In genomic region chr14:101788475-101788874, GRCm38 (mm10) we compare ENCODE assay signal across 21 mouse cellular contexts. TPM values are rescaled to one million over a fixed set of nuclear protein-coding genes. Genes with fewer than 3 reads are reported as not detected.
A peak's percentile ranks its signal among the peaks of the same experiment; 100 is the strongest.
DNase-seq lines count a peak whose midpoint lies in the region; ATAC-seq and TF ChIP-seq lines count a peak whose summit lies in the region.
"Had no signal": no experiment of that assay in that cellular context is flagged by ENCODE, and none has a peak within 500 bp of the region (broad histone marks: within the 10 kb centered on the region; RNA-seq: fewer than 3 reads in every experiment).

No protein-coding gene starts in this region.

- DNase-seq in lung, postnatal 0 days (ENCODE audit: low spot score), result peak; percentile 85
- no peak for DNase-seq in lung, postnatal 4 days
- peak; percentile 24 for DNase-seq in embryonic facial prominence, embryonic 14.5 days (ENCODE audit: low spot score)
- DNase-seq in layer of hippocampus, postnatal 25 days (ENCODE audit: extremely low spot score in 1 of 2, low spot score in 1 of 2), result no peak
- DNase-seq in midbrain, embryonic 11.5 days (ENCODE audit: low spot score, missing footprints), result no peak
- DNase-seq: adrenal gland, adult 8-10 months; cerebellum, adult 8-10 months; embryo, embryonic 11 days had no signal

- peak overlapping the region; percentile 58 for H3K27ac ChIP-seq in lung, postnatal 0 days (ENCODE audit: low read length)
- H3K27ac ChIP-seq in embryonic facial prominence, embryonic 14.5 days (replicated peaks; ENCODE audit: low read depth, low read length), result no peak overlapping the region
- peak overlapping the region; percentile 89; the same call in 1 of the 2 replicates for H3K27ac ChIP-seq in stomach, embryonic 16.5 days (ENCODE audit: low read length)
- no peak overlapping the region for H3K27ac ChIP-seq in midbrain, embryonic 11.5 days (ENCODE audit: low read depth, low read length)
- H3K27ac ChIP-seq: forebrain, embryonic 12.5 days; forebrain, embryonic 15.5 days; hindbrain, embryonic 10.5 days; hindbrain, embryonic 13.5 days had no signal

- no peak overlapping the region for H3ac ChIP-seq in C2C12 (ENCODE audit: control insufficient read depth, insufficient read length, low read depth)

- no peaks in the 10 kb centered on the region for H3K79me3 ChIP-seq in C2C12 (ENCODE audit: low read depth)

- H3K4me3 ChIP-seq in lung, postnatal 0 days (ENCODE audit: low read depth, low read length), result no peak overlapping the region
- H3K4me3 ChIP-seq in C2C12 (ENCODE audit: insufficient read depth, poor library complexity, severe bottlenecking), result no peak overlapping the region
- H3K4me3 ChIP-seq in embryonic facial prominence, embryonic 14.5 days (ENCODE audit: low read depth, low read length), result no peak overlapping the region
- H3K4me3 ChIP-seq in stomach, embryonic 16.5 days (replicated peaks; ENCODE audit: low read length), result no peak overlapping the region
- no peak overlapping the region for H3K4me3 ChIP-seq in midbrain, embryonic 11.5 days (ENCODE audit: low read depth, low read length)
- H3K4me3 ChIP-seq: erythroblast, embryonic 14.5 days; forebrain, embryonic 12.5 days; forebrain, embryonic 15.5 days; hindbrain, embryonic 10.5 days; hindbrain, embryonic 13.5 days had no signal

- no peaks in the 10 kb centered on the region for H3K27me3 ChIP-seq in lung, postnatal 0 days (replicated peaks; ENCODE audit: insufficient read depth, low read length)
- no peaks in the 10 kb centered on the region for H3K27me3 ChIP-seq in C2C12 (ENCODE audit: control insufficient read depth, insufficient read depth, insufficient read length)
- H3K27me3 ChIP-seq in embryonic facial prominence, embryonic 14.5 days (replicated peaks; ENCODE audit: control insufficient read depth, insufficient read depth, low read length), result no peaks in the 10 kb centered on the region
- H3K27me3 ChIP-seq in stomach, embryonic 16.5 days (ENCODE audit: control insufficient read depth, insufficient read depth, low read length), result no peaks in the 10 kb centered on the region
- no peaks in the 10 kb centered on the region for H3K27me3 ChIP-seq in midbrain, embryonic 11.5 days (ENCODE audit: control insufficient read depth, insufficient read depth, low read length)
- H3K27me3 ChIP-seq: forebrain, embryonic 12.5 days; forebrain, embryonic 15.5 days; hindbrain, embryonic 13.5 days had no signal

- no peaks in the 10 kb centered on the region for H3K79me2 ChIP-seq in C2C12 (ENCODE audit: control insufficient read depth, insufficient read depth)

- ATAC-seq in lung, postnatal 0 days, result peak; percentile 88
- ATAC-seq in embryonic facial prominence, embryonic 14.5 days (ENCODE audit: low read depth), result no peak
- peak; percentile 73; the same call in 1 of the 2 replicates for ATAC-seq in stomach, embryonic 16.5 days (ENCODE audit: insufficient read depth, low FRiP score)
- no peak for ATAC-seq in midbrain, embryonic 11.5 days (ENCODE audit: low FRiP score)
- ATAC-seq: activated CD4-positive, CD25-positive, alpha-beta regulatory T cell, adult 4 months had no signal

- H3K4me2 ChIP-seq in lung, postnatal 0 days (replicated peaks; ENCODE audit: low read depth, low read length), result no peak overlapping the region
- no peak overlapping the region for H3K4me2 ChIP-seq in embryonic facial prominence, embryonic 14.5 days (ENCODE audit: low read depth, low read length)
- H3K4me2 ChIP-seq in stomach, embryonic 16.5 days (ENCODE audit: low read depth, low read length), result peak overlapping the region; percentile 31; the same call in 1 of the 2 replicates
- H3K4me2 ChIP-seq in midbrain, embryonic 11.5 days, result no peak overlapping the region
- H3K4me2 ChIP-seq: forebrain, embryonic 12.5 days; forebrain, embryonic 15.5 days; heart, embryonic 11.5 days; hindbrain, embryonic 13.5 days had no signal

- 58% methylated on average over 5 of the region's 6 CpGs for WGBS in lung, postnatal 0 days
- WGBS in embryonic facial prominence, embryonic 14.5 days, result 76% methylated on average over 6 of the region's 6 CpGs
- 67% methylated on average over 6 of the region's 6 CpGs for WGBS in stomach, embryonic 16.5 days
- WGBS in midbrain, embryonic 11.5 days, result 82% methylated on average over 3 of the region's 6 CpGs

- peak; percentile 99 for TF ChIP-seq EP300 in lung, postnatal 0 days (IDR thresholded peaks at IDR 0.05)

- H3K9ac ChIP-seq in lung, postnatal 0 days (replicated peaks; ENCODE audit: low read depth), result no peak overlapping the region
- H3K9ac ChIP-seq in embryonic facial prominence, embryonic 14.5 days (ENCODE audit: low read depth, low read length), result no peak overlapping the region
- no peak overlapping the region for H3K9ac ChIP-seq in stomach, embryonic 16.5 days (ENCODE audit: low read length)
- H3K9ac ChIP-seq in midbrain, embryonic 11.5 days (ENCODE audit: low read length), result no peak overlapping the region
- H3K9ac ChIP-seq: forebrain, embryonic 12.5 days; forebrain, embryonic 15.5 days; hindbrain, embryonic 13.5 days had no signal

- H3K9me3 ChIP-seq in lung, postnatal 0 days (ENCODE audit: low read length), result no peaks in the 10 kb centered on the region
- H3K9me3 ChIP-seq in embryonic facial prominence, embryonic 14.5 days (ENCODE audit: control insufficient read depth, low read length), result no peaks in the 10 kb centered on the region
- H3K9me3 ChIP-seq in stomach, embryonic 16.5 days (replicated peaks; ENCODE audit: control insufficient read depth, low read length), result no peaks in the 10 kb centered on the region
- H3K9me3 ChIP-seq in midbrain, embryonic 11.5 days (ENCODE audit: control insufficient read depth, low read length), result no peaks in the 10 kb centered on the region
- H3K9me3 ChIP-seq: forebrain, embryonic 12.5 days; forebrain, embryonic 15.5 days; hindbrain, embryonic 10.5 days; hindbrain, embryonic 13.5 days had no signal

- no peaks in the 10 kb centered on the region for H3K4me1 ChIP-seq in lung, postnatal 0 days (ENCODE audit: insufficient read depth, low read depth, low read length)
- no peaks in the 10 kb centered on the region; the same call in 1 of the 2 replicates for H3K4me1 ChIP-seq in embryonic facial prominence, embryonic 14.5 days (ENCODE audit: control insufficient read depth, insufficient read depth, low read length)
- H3K4me1 ChIP-seq in stomach, embryonic 16.5 days (ENCODE audit: control insufficient read depth, insufficient read depth, low read length), result peaks cover 5% of the 10 kb centered on the region; the same call in 1 of the 2 replicates
- no peaks in the 10 kb centered on the region for H3K4me1 ChIP-seq in midbrain, embryonic 11.5 days (ENCODE audit: control insufficient read depth, insufficient read depth, low read length)
- H3K4me1 ChIP-seq: forebrain, embryonic 12.5 days; hindbrain, embryonic 10.5 days; hindbrain, embryonic 13.5 days had no signal

- TF ChIP-seq CTCF in lung, postnatal 0 days (IDR thresholded peaks at IDR 0.05), result no peak
- TF ChIP-seq CTCF in C2C12 (IDR thresholded peaks at IDR 0.05; ENCODE audit: control insufficient read depth, insufficient read depth, insufficient read length), result no peak

- no peaks in the 10 kb centered on the region for H3K36me3 ChIP-seq in lung, postnatal 0 days (ENCODE audit: insufficient read depth, low read length)
- no peaks in the 10 kb centered on the region for H3K36me3 ChIP-seq in C2C12 (ENCODE audit: control insufficient read depth, insufficient read depth)
- no peaks in the 10 kb centered on the region for H3K36me3 ChIP-seq in embryonic facial prominence, embryonic 14.5 days (ENCODE audit: control insufficient read depth, insufficient read depth, low read length)
- H3K36me3 ChIP-seq in stomach, embryonic 16.5 days (ENCODE audit: control insufficient read depth, insufficient read depth, low read length), result no peaks in the 10 kb centered on the region
- no peaks in the 10 kb centered on the region for H3K36me3 ChIP-seq in midbrain, embryonic 11.5 days (ENCODE audit: control insufficient read depth, insufficient read depth, low read length)
- H3K36me3 ChIP-seq: forebrain, embryonic 12.5 days; forebrain, embryonic 15.5 days; hindbrain, embryonic 10.5 days; hindbrain, embryonic 13.5 days had no signal

TF ChIP-seq in C2C12, 6 proteins besides CTCF, POLR2A, EP300 and RAD21:
- peak; percentile 3 for TF ChIP-seq CEBPB (IDR thresholded peaks at IDR 0.05; ENCODE audit: low read depth)
- no peak for TF ChIP-seq MAX (IDR thresholded peaks at IDR 0.05)

RNA-seq across cellular contexts. Expression of gene Lmo7, which starts 58.7 kb away (rescaled TPM):
- polyA plus RNA-seq in lung, postnatal 0 days (2015; fragmentation: Nextera tagmentation; extraction: Ambion mirVana), result 125 and 152 TPM in 2 replicates
- polyA plus RNA-seq in C2C12 (2012; fragmentation: generic; extraction: Trizol), result 18.8 TPM
- polyA plus RNA-seq in embryonic facial prominence, embryonic 14.5 days (2014; fragmentation: Nextera tagmentation; extraction: Ambion mirVana), result 28.8 and 35.8 TPM in 2 replicates
- polyA plus RNA-seq in stomach, embryonic 16.5 days (2015; fragmentation: Nextera tagmentation; extraction: Ambion mirVana), result 29.1 and 34.2 TPM in 2 replicates
- total RNA-seq in layer of hippocampus, postnatal 25 days (2021), result 100 to 1,000 TPM; 109 to 136 TPM
- 0.82 and 2.5 TPM in 2 replicates for polyA plus RNA-seq in midbrain, embryonic 11.5 days (2014; fragmentation: Nextera tagmentation; extraction: Ambion mirVana)

RNA-seq across cellular contexts. Expression of gene Gm9922, which starts 58.9 kb away (rescaled TPM):
- polyA plus RNA-seq in lung, postnatal 0 days (2015; fragmentation: Nextera tagmentation; extraction: Ambion mirVana), result 1.9 and 2.1 TPM in 2 replicates
- polyA plus RNA-seq in C2C12 (2012; fragmentation: generic; extraction: Trizol), result 0.15 TPM
- 3.9 and 4.0 TPM in 2 replicates for polyA plus RNA-seq in embryonic facial prominence, embryonic 14.5 days (2014; fragmentation: Nextera tagmentation; extraction: Ambion mirVana)
- 1.7 TPM in 1 of 2 replicates, not detected in the other for polyA plus RNA-seq in stomach, embryonic 16.5 days (2015; fragmentation: Nextera tagmentation; extraction: Ambion mirVana)
- under 1 TPM in 1 of 2 experiments, not detected in 1; 0.74 TPM for total RNA-seq in layer of hippocampus, postnatal 25 days (2021)
- not detected in 2 replicates for polyA plus RNA-seq in midbrain, embryonic 11.5 days (2014; fragmentation: Nextera tagmentation; extraction: Ambion mirVana)
- total RNA-seq: gastrocnemius, adult 18-20 months; gastrocnemius, postnatal 10 days; gastrocnemius, postnatal 4 days had no signal
- polyA plus RNA-seq: activated CD4-positive, CD25-positive, alpha-beta regulatory T cell, adult 4 months; embryonic facial prominence, embryonic 11.5 days; erythroblast, embryonic 14.5 days; hindbrain, embryonic 10.5 days; hindbrain, embryonic 13.5 days had no signal

Comparison
In these comparisons a context has a peak if more than half of its experiments do, and no peak if none do; other contexts are left out.
1. DNase-seq: peak in lung, postnatal 0 days (single experiment) and embryonic facial prominence, embryonic 14.5 days (single experiment); none in lung, postnatal 4 days (0 of 2), layer of hippocampus, postnatal 25 days (0 of 2) and midbrain, embryonic 11.5 days (single experiment).
2. ATAC-seq: peak in lung, postnatal 0 days (single experiment) and stomach, embryonic 16.5 days (single experiment); none in embryonic facial prominence, embryonic 14.5 days (single experiment) and midbrain, embryonic 11.5 days (single experiment).
3. H3K27ac ChIP-seq: peak in lung, postnatal 0 days (single experiment) and stomach, embryonic 16.5 days (single experiment); none in embryonic facial prominence, embryonic 14.5 days (single experiment) and midbrain, embryonic 11.5 days (single experiment).